Mouse (Mus musculus): ENCODE results near the gene Foxc1. TPM values are rescaled to one million over a fixed set of nuclear protein-coding genes. Genes with fewer than 3 reads are reported as not detected.

Gene Foxc1
- total and polyA plus RNA-seq, 3 experiments = 2.2 to 5.8 (median 3.8) TPM

DNA sequence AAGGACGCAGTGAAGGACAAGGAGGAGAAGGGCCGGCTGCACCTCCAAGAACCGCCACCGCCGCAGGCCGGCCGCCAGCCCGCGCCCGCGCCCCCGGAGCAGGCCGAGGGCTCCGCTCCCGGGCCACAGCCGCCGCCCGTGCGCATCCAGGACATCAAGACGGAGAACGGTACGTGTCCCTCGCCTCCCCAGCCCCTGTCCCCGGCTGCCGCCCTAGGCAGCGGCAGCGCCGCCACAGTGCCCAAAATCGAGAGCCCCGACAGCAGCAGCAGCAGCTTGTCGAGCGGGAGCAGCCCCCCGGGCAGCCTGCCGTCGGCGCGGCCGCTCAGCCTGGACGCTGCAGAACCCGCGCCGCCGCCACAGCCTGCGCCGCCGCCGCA is 1.3 kb downstream of the Foxc1 start:
- intact Hi-C loops (cut with DNase I) = loop anchor here (2.0 to 10.0 kb wide), 3 partner anchors 210 to 997 kb away; partner anchors contain the start of genes D930007J09Rik, Gmds and Wrnip1
- TF ChIP-seq CTCF (IDR thresholded peaks at IDR 0.05) (no peak), EP300 (IDR thresholded peaks at IDR 0.05; ENCODE audit: insufficient read depth, low read depth, low read length) (no peak), POLR2A (IDR thresholded peaks at IDR 0.05; ENCODE audit: insufficient read depth, low read depth, low read length) (no peak)
- H3K4me1 ChIP-seq (ENCODE audit: control insufficient read depth, insufficient read depth, low read length) = peaks cover 2% of the 10 kb centered on the region; the same call in 1 of the 2 replicates

DNA sequence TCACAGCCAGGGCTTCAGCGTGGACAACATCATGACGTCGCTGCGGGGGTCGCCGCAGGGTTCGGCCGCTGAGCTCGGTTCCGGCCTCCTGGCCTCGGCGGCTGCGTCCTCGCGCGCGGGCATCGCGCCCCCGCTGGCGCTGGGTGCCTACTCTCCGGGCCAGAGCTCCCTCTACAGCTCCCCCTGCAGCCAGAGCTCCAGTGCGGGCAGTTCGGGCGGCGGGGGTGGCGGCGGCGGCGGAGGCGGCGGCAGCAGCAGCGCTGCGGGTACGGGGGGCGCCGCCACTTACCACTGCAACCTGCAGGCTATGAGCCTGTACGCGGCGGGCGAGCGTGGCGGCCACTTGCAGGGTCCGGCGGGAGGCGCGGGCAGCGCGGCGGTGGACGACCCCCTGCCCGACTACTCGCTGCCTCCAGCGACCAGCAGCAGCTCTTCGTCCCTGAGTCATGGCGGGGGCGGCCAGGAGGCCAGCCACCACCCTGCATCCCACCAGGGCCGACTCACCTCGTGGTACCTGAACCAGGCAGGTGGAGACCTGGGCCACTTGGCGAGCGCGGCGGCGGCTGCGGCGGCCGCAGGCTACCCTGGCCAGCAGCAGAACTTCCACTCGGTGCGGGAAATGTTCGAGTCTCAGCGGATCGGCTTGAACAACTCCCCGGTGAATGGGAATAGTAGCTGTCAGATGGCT is 1.8 kb downstream of the Foxc1 start:
- peaks cover 19% of the 10 kb centered on the region for H3K27me3 ChIP-seq (ENCODE audit: control insufficient read depth, insufficient read depth, low read length)
- DNase-seq = peak; percentile 74 to 77
- peaks cover 2% of the 10 kb centered on the region; the same call in 1 of the 2 replicates for H3K4me1 ChIP-seq (ENCODE audit: control insufficient read depth, insufficient read depth, low read length)
- intact Hi-C loops (cut with DNase I) = loop anchor here (5.0 to 10.0 kb wide), 2 partner anchors 209 to 997 kb away; partner anchors contain the start of genes D930007J09Rik and Wrnip1
- TF ChIP-seq POLR2A (IDR thresholded peaks at IDR 0.05; ENCODE audit: insufficient read depth, low read depth, low read length) = no peak
- TF ChIP-seq CTCF (IDR thresholded peaks at IDR 0.05) = peak; percentile 70
- peak overlapping the region; percentile 54 for H3K4me3 ChIP-seq
- 2% methylated on average over 72 of the region's 73 CpGs for WGBS
- peak overlapping the region; percentile 95 for H3K9ac ChIP-seq (ENCODE audit: low read depth, low read length)
- H3K79me2 ChIP-seq (replicated peaks; ENCODE audit: control insufficient read depth, insufficient read depth, low read length) = no peaks in the 10 kb centered on the region; the same call in 1 of the 2 replicates
- no peaks in the 10 kb centered on the region for H3K36me3 ChIP-seq (ENCODE audit: control insufficient read depth, insufficient read depth, low read length)
- H3K27ac ChIP-seq = peak overlapping the region; percentile 80

More for the DNA sequence above, 1.3 kb downstream of the Foxc1 start:
- H3K27me3 ChIP-seq (ENCODE audit: control insufficient read depth, insufficient read depth, low read length) = peaks cover 21% of the 10 kb centered on the region
- no peaks in the 10 kb centered on the region for H3K36me3 ChIP-seq (ENCODE audit: control insufficient read depth, insufficient read depth, low read length)
- H3K27ac ChIP-seq = peak overlapping the region; percentile 80
- H3K9ac ChIP-seq (ENCODE audit: low read depth, low read length) = peak overlapping the region; percentile 95
- no peaks in the 10 kb centered on the region; the same call in 1 of the 2 replicates for H3K79me2 ChIP-seq (replicated peaks; ENCODE audit: control insufficient read depth, insufficient read depth, low read length)
- peak overlapping the region; percentile 54 for H3K4me3 ChIP-seq
- DNase-seq = peak in 1 of 2 experiments; percentile 48
- 1% methylated on average over 47 of the region's 47 CpGs for WGBS

DNA sequence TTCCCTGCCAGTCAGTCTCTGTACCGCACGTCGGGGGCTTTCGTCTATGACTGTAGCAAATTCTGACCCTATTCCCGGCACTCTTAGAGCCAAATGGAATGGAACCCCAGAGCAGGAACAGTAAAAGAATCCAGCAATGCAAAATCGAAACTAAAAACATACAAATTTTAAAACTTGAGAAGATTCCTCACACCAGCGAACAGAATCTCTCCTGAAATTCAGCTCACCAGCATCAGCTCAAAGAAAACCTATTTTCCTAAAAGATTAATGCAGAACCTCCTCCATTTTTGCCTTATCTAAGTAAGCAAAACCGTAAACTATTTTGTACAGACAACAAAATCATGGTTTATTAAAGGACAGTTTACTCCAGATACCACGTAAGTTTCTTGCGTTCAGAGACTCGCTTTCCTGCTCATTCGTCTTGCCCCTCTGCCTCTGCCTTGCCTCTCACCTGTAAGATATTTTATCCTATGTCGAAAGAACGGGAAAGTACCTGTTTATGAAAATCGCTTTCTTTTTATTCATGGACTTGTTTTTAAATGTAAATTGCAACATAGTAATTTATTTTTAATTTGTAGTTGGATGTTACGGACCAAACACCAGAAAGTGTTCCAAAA is 2.5 kb downstream of the Foxc1 start:
- Histone ChIP-seq H3K36me3 (ENCODE audit: control insufficient read depth, insufficient read depth, low read length) (no peaks in the 10 kb centered on the region), H3K79me2 (replicated peaks; ENCODE audit: control insufficient read depth, insufficient read depth, low read length) (no peaks in the 10 kb centered on the region; the same call in 1 of the 2 replicates), H3K4me1 (ENCODE audit: control insufficient read depth, insufficient read depth, low read length) (peaks cover 2% of the 10 kb centered on the region; the same call in 1 of the 2 replicates), H3K4me3 (peak overlapping the region; percentile 54), H3K27me3 (ENCODE audit: control insufficient read depth, insufficient read depth, low read length) (peaks cover 18% of the 10 kb centered on the region), H3K9ac (ENCODE audit: low read depth, low read length) (peak overlapping the region; percentile 95), H3K27ac (peak overlapping the region; percentile 80)
- WGBS = 23% methylated on average over 16 of the region's 16 CpGs
- intact Hi-C loops (cut with DNase I) = loop anchor here (5.0 to 10.0 kb wide), 2 partner anchors 208 to 996 kb away; partner anchors contain the start of genes D930007J09Rik and Wrnip1
- no peak for TF ChIP-seq EP300 (IDR thresholded peaks at IDR 0.05; ENCODE audit: insufficient read depth, low read depth, low read length)
- no peak for TF ChIP-seq CTCF (IDR thresholded peaks at IDR 0.05)
- TF ChIP-seq POLR2A (IDR thresholded peaks at IDR 0.05; ENCODE audit: insufficient read depth, low read depth, low read length) = no peak
- DNase-seq = no peak

DNA sequence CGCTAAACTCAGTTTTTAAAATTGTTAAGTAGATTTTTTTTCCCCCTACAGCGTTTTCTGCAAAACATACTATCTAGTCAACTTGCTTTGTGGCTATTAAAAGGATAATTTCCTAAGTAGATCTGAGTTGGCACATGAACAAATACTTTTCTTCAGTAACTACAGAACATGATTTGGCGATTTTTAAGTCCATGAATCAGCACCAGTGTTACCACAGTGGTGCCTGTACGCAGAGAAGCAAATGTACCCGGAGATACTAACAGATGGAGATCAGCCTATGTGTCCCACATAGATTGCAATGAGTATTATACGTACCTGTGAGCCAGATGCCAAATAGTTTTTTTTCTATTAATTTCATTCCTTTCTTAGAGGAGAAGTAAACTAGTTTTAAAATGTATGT is 3.3 kb downstream of the Foxc1 start:
- 36% methylated on average over 6 of the region's 6 CpGs for WGBS
- intact Hi-C loops (cut with DNase I) = loop anchor here (5.0 to 10.0 kb wide), 2 partner anchors 208 to 995 kb away; partner anchors contain the start of genes D930007J09Rik and Wrnip1
- no peak for DNase-seq
- peaks cover 2% of the 10 kb centered on the region; the same call in 1 of the 2 replicates for H3K4me1 ChIP-seq (ENCODE audit: control insufficient read depth, insufficient read depth, low read length)
- H3K79me2 ChIP-seq (replicated peaks; ENCODE audit: control insufficient read depth, insufficient read depth, low read length) = no peaks in the 10 kb centered on the region; the same call in 1 of the 2 replicates
- no peak overlapping the region for H3K9ac ChIP-seq (ENCODE audit: low read depth, low read length)
- H3K4me3 ChIP-seq = peak overlapping the region; percentile 54
- H3K27ac ChIP-seq = peak overlapping the region; percentile 12; the same call in 1 of the 2 replicates
- TF ChIP-seq EP300 (IDR thresholded peaks at IDR 0.05; ENCODE audit: insufficient read depth, low read depth, low read length) (no peak), POLR2A (IDR thresholded peaks at IDR 0.05; ENCODE audit: insufficient read depth, low read depth, low read length) (no peak), CTCF (IDR thresholded peaks at IDR 0.05) (no peak)
- peaks cover 18% of the 10 kb centered on the region for H3K27me3 ChIP-seq (ENCODE audit: control insufficient read depth, insufficient read depth, low read length)
- H3K36me3 ChIP-seq (ENCODE audit: control insufficient read depth, insufficient read depth, low read length) = no peaks in the 10 kb centered on the region

DNA sequence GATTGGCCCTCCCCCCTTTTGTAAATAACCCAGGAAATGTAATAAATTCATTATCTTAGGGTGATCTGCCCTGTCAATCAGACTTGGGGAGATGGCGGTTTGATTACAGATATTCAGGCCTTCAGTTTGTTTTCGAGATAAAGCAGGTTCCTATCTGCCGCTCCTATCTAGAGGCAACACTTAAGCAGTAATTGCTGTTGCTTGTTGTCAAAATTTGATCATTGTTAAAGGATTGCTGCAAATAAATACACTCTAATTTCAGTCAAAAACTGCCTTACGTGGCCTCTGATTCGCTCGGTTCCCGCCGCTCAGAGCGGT is 3.9 kb downstream of the Foxc1 start:
- Histone ChIP-seq H3K4me1 (ENCODE audit: control insufficient read depth, insufficient read depth, low read length) (peaks cover 2% of the 10 kb centered on the region; the same call in 1 of the 2 replicates), H3K4me3 (peak overlapping the region; percentile 36), H3K27me3 (ENCODE audit: control insufficient read depth, insufficient read depth, low read length) (peaks cover 18% of the 10 kb centered on the region), H3K79me2 (replicated peaks; ENCODE audit: control insufficient read depth, insufficient read depth, low read length) (no peaks in the 10 kb centered on the region; the same call in 1 of the 2 replicates), H3K27ac (peak overlapping the region; percentile 65), H3K9ac (ENCODE audit: low read depth, low read length) (peak overlapping the region; percentile 79), H3K36me3 (ENCODE audit: control insufficient read depth, insufficient read depth, low read length) (no peaks in the 10 kb centered on the region)
- DNase-seq = no peak
- 23% methylated on average over 9 of the region's 9 CpGs for WGBS
- intact Hi-C loops (cut with DNase I) = no loop called here
- TF ChIP-seq EP300 (IDR thresholded peaks at IDR 0.05; ENCODE audit: insufficient read depth, low read depth, low read length) (no peak), POLR2A (IDR thresholded peaks at IDR 0.05; ENCODE audit: insufficient read depth, low read depth, low read length) (no peak), CTCF (IDR thresholded peaks at IDR 0.05) (no peak)
